Mouse (Mus musculus): Measurements from ENCODE around the gene Nkpd1. TPM values are rescaled to one million over a fixed set of nuclear protein-coding genes. Genes with fewer than 3 reads are reported as not detected.
A peak's percentile ranks its signal among the peaks of the same experiment; 100 is the strongest.

Gene Nkpd1
- total RNA-seq, 2 experiments from 2014 or later, result 0.94 to 1.0 TPM

GRCm38 (mm10) chr7:19542155-19542691 lies 24.6 kb downstream of the Nkpd1 start:
- DNase-seq (ENCODE audit: low spot score in 2 of 2), result peak; percentile 51 to 55

DNA sequence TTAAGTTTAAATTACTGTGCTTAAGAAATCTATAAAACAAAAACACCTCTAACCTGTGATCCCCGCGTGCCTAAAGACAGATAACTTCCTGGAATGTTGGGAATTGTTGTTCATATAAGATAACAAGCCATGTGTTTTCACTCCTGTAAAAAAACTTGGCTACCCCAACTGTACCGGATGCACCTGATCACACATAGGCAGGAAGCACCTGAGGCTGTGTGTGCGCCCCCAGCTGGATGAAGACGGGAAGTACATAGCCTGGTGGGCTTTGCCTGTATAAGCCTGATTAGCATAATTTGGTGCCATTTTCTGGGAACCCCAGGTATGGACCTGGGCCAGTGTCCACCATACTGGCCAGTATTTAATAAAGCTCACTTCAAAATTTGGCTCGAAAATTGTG lies 25.9 kb downstream of the Nkpd1 start:
- DNase-seq (ENCODE audit: low spot score in 2 of 2), result no peak

DNA sequence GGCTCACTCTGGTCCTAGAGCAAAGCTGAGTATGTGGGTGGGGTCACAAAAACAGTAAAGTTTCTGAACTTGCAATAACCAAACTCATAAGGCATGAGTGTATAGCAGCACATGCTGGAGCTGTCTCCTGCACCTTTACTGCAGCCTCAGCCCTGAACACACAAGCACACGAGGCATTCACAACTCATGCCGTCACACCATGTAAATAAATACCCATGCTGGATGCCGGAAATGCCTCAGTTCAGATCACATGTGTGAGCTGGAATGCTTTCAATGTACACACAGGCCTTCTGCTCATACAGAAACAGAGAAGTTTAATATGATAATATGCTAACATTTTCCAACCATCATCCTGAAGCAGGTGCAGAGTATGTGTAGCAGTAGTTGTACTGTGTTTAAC lies 28.4 kb downstream of the Nkpd1 start:
- DNase-seq (ENCODE audit: low spot score in 2 of 2), result no peak

- DNase-seq (ENCODE audit: low spot score in 2 of 2), result no peak
These were observed 29.8 kb downstream of the Nkpd1 start for GRCm38 (mm10) chr7:19547344-19547969.

DNA sequence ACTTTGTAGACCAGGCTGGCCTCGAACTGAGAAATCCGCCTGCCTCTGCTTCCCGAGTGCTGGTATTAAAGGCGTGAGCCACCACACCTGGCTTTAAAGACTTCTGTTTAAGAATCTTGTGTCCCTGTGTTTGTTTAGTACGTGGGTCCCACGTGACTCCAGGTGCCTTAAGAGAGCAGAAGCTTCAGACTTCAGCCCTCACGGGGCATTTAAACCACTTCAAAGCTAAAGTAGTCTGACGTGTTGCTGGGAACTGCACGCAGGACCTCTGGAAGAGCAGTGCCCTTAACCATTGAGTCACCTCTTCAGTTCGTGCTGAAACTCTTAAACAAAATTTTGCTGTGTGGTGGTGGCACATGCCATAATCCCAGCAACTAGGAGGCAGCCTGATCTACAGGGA lies 31.8 kb downstream of the Nkpd1 start:
- no peak for DNase-seq (ENCODE audit: low spot score in 2 of 2)

DNA sequence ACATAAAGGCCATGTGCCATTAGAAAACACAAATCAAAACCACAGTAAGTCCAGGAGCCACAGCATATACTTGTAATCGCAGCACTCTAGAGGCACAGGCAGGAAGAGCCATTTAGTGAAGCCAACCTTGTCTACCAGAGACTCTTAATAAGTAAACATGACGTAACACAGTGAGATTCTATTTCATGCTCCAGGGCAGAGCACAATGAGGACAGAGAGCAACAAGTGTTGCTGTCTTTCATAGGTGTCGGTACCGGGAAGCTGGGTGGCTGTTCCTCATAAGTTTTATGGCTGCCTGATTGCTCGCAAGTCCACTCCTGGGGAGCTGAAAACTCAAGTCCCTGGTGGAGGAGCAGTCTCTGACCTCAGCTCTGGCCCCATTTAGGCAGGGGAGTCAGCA lies 34.0 kb downstream of the Nkpd1 start:
- no peak for DNase-seq (ENCODE audit: low spot score in 2 of 2)

DNA sequence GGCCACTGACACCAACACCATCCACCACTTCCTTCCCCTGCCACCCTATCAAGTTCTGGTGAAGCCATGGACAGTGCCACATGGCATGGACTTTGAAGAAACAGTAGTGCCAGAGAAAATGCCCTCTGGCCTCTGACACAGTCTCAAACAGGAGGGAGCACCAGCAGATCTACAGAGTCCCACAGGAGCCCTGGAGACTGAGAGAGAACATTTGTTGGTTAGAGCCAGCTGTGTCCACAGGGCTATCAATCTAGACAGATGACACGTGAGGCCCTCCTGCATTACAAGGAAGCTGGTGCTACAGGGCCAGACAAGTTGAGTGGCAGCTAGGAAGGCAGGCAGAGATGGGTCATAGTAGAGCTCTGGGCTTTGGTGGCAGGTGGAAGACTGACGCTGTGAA lies 34.8 kb downstream of the Nkpd1 start:
- no peak for DNase-seq (ENCODE audit: low spot score in 2 of 2)

GRCm38 (mm10) chr7:19554168-19554567 lies 36.5 kb downstream of the Nkpd1 start:
- DNase-seq (ENCODE audit: low spot score in 2 of 2), result no peak

DNA sequence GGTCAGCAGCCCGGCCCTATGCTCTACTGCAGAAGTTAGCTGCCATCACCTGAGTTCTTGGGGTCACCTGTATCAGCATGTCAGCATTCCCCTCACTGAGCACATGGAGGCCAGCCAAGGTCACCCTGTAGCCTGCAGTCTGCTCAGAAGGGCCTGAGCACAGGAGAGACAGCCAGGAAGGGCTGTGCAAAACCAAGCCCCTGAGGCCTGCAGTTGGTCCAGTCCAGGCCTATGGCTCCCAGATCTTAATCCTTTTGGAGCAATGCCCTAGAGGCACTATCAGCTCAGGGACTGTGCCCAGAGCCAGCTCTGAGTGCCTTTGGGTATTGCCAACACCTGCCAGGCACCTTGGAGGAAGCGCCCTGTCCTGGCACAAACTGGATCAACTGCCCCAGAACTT lies 39.4 kb downstream of the Nkpd1 start:
- no peak for DNase-seq (ENCODE audit: low spot score in 2 of 2)

DNA sequence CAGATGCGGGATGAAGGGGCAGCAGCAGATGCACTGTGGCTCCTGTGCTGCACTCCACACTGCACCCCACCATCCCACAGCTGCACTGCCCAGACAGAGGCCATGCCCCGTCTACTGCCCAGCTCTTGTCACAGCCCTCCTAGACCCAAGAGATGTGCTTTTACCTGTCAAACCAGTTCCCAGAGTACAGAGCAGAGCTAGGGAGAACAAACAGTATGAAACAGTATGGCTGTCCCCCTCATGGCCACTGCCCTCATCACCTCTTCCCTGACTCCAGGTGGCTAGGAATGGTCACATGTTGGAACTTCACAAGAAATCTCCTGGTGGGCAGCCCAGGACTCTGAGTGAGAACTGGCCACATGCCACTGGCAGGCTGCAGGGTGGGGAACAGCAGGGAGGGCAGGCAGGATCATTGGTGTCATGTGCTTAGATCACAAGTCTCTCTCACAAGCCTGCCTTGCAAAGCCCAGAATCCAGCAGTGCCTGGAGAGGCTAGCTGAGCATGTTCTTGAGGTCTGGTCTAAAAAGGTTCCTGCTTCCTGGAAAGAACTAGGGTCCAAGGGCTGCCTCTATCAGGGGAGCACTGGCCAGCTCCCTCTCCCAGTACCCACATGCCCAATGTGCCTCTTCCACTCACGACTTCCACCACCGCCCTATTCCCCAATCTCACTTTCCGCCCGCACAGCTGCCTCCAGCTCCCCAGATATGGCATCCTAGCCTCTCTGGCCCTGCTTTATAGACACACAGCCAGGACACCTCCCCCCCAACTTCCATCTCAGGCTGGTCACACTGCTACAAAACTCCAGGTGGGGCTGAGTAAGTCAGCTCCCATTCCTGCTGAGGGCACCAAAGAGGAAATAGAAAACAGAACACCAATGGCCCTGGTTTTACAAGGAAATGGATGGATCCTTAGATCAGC lies 40.6 kb downstream of the Nkpd1 start:
- DNase-seq (ENCODE audit: low spot score in 2 of 2), result no peak

GRCm38 (mm10) chr7:19558965-19559364 lies 41.3 kb downstream of the Nkpd1 start:
- no peak for DNase-seq (ENCODE audit: low spot score in 2 of 2)

- DNase-seq (ENCODE audit: low spot score in 2 of 2), result peak in 1 of 2 experiments; percentile 14
These were observed 43.0 kb downstream of the Nkpd1 start for GRCm38 (mm10) chr7:19560491-19561260.

DNA sequence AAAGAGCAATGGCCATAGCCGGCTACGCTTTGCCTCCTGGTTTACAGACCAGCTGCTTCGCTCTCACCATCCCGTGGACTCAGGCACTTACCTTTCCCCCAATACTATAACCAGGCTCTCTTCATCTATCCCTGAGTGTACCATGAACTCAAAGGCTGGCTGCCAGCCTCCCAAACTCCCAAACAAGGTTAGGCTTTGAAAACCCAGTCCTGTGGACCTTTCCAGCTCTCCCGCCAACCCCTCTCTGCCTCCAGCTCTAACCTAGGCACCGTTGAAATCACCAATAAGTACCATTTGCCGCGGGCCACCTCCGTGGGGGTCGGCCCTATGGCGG lies 43.8 kb downstream of the Nkpd1 start:
- DNase-seq (ENCODE audit: low spot score in 2 of 2), result no peak

DNA sequence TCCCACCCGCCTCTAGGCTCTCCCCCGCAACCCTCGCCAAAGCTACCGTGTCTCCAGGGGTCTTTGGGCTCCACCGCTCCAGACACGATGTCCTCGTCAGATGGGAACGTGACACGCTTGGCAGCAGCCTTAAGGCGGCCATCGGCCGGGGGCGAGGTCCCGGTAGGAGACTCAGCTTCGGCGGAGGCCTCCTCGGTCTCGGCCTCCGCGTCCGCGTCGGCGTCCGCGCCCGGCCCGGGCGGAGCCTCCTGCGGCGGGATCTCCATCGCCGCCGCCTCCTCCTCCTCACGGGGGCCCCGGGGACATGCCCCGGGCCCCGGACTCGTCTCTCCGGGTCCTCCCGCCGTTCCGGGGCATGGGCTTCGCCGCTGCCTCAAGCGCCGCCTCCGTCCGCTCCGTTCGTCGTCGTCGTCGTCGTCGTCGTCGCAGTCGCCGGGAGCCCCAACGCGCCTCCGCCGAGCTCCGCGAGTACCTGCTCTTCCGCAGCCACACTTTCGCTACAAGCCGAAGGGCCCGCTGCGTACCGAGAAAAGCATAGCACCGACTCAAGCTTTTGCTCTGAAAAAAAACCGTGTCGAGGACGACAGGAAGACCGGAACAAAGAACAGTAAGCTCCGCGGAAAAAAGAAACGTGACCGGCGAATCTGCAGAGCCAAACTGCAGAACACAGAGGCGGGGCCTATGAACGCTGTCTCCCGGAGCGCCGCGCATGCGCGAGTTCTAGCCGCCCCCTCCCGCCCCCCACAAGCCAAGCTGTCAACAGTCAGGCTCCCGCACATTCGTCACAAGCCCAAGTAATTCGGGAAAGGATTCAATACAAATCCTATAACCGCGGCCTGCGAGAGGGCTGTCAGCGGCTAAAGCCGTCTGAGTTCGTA lies 44.4 kb downstream of the Nkpd1 start:
- peak; percentile 89 to 92 for DNase-seq (ENCODE audit: low spot score in 2 of 2)

- peak in 1 of 2 experiments; percentile 22 for DNase-seq (ENCODE audit: low spot score in 2 of 2)
These were observed 45.2 kb downstream of the Nkpd1 start, which contains the start of gene Ppp1r37 for GRCm38 (mm10) chr7:19562643-19563410. TSS of gene Ppp1r37 (minus strand) at chr7:19563076.

DNA sequence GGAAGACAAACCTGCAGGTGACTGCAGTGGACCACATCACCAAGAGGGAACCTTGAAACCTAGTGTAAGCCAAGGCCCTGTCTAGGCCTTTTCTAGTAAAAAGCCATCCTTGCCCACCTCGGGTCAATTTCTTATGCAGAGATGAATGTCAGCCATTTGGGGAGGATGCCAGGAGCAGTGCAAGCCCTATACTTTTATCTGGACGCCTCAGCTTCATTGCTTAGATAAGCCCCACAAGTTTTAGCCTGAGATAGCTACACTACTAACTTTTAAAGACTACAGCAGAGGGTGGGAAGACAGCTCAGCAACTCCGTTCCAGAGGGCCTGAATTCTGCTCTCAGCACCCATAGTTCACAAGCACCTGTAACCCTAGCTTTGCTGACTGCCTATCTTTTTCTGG lies 46.2 kb downstream of the Nkpd1 start:
- no peak for DNase-seq (ENCODE audit: low spot score in 2 of 2)

GRCm38 (mm10) chr7:19564455-19564854 lies 46.8 kb downstream of the Nkpd1 start:
- DNase-seq (ENCODE audit: low spot score in 2 of 2), result no peak

DNA sequence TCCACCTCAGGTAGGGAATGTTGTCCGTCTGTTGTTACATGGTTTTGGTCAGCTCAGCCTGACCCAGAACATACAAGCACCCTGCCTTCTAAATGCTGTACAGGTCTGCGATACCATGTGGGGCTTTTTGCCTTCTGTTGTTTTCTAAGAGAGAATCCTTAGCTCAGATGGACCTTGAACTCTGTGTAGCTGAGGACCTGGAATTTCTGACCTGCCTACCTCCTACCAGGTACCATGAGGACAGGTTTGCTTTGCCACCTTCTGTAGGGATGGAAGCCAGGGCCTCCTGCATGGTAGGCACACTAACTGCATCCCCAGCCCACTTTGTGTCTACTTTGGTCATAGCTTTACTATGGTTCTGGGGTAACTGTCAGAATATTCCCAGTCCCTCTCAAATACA lies 48.2 kb downstream of the Nkpd1 start:
- no peak for DNase-seq (ENCODE audit: low spot score in 2 of 2)

- no peak for DNase-seq (ENCODE audit: low spot score in 2 of 2)
These were observed 49.8 kb downstream of the Nkpd1 start for GRCm38 (mm10) chr7:19567426-19567825.

DNA sequence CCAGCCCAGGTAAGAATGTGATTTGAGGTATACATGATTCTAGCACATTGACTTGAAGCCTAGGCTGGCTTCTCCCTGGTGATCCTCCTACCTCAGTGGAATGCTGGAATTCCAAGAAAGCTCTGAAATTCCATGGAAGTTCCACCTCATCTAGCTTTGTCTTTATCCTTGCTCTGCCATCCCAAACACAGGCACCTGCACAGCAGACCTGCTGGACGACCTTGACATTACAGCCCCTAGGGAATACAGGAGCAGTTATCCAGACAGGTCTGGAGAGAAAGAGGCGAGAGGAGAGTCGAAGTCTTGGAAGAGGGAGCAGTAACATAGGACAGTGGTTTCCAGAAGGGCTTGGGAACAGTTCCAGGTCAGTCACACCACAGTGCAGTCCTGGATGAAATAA lies 52.0 kb downstream of the Nkpd1 start:
- DNase-seq (ENCODE audit: low spot score in 2 of 2), result no peak
